Mouse (Mus musculus): ENCODE measurements around the gene Vps37d. TPM values are rescaled to one million over a fixed set of nuclear protein-coding genes. Genes with fewer than 3 reads are reported as not detected.

Gene Vps37d
- polyA plus RNA-seq, 1 experiment from 2014 or later: 2.9 TPM

- no peak overlapping the region for H3K4me3 ChIP-seq (ENCODE audit: low read length)
- WGBS: 65% methylated on average over 6 of the region's 6 CpGs
These were observed 38.0 kb downstream of the Vps37d start for GRCm38 (mm10) chr5:135040059-135040458.

GRCm38 (mm10) chr5:135039541-135039940 is 38.5 kb downstream of the Vps37d start:
- H3K4me1 ChIP-seq (ENCODE audit: control insufficient read depth, insufficient read depth, low read length): no peaks in the 10 kb centered on the region
- H3K27ac ChIP-seq (ENCODE audit: low read length): no peak overlapping the region
- H3K4me3 ChIP-seq (ENCODE audit: low read length): no peak overlapping the region
- H3K9ac ChIP-seq (ENCODE audit: low read depth, low read length): no peak overlapping the region
- H3K36me3 ChIP-seq (ENCODE audit: control insufficient read depth, insufficient read depth, low read length): no peaks in the 10 kb centered on the region
- no peaks in the 10 kb centered on the region for H3K27me3 ChIP-seq (replicated peaks; ENCODE audit: control insufficient read depth, insufficient read depth, low read length)
- H3K4me2 ChIP-seq (ENCODE audit: low read depth, low read length): no peak overlapping the region
- no peaks in the 10 kb centered on the region; the same call in 1 of the 2 replicates for H3K9me3 ChIP-seq (ENCODE audit: control insufficient read depth, low read length)
- 86% methylated on average over 9 of the region's 9 CpGs for WGBS
- ATAC-seq: no peak

More at GRCm38 (mm10) chr5:135040059-135040458, 38.0 kb downstream of the Vps37d start:
- no peak for ATAC-seq
- no peaks in the 10 kb centered on the region for H3K27me3 ChIP-seq (replicated peaks; ENCODE audit: control insufficient read depth, insufficient read depth, low read length)
- H3K36me3 ChIP-seq (ENCODE audit: control insufficient read depth, insufficient read depth, low read length): peaks cover 4% of the 10 kb centered on the region; the same call in 1 of the 2 replicates
- no peaks in the 10 kb centered on the region for H3K4me1 ChIP-seq (ENCODE audit: control insufficient read depth, insufficient read depth, low read length)
- no peaks in the 10 kb centered on the region for H3K9me3 ChIP-seq (ENCODE audit: control insufficient read depth, low read length)
- no peak overlapping the region for H3K27ac ChIP-seq (ENCODE audit: low read length)
- H3K9ac ChIP-seq (ENCODE audit: low read depth, low read length): peak overlapping the region; percentile 11; the same call in 1 of the 2 replicates
- H3K4me2 ChIP-seq (ENCODE audit: low read depth, low read length): no peak overlapping the region

GRCm38 (mm10) chr5:135037946-135038345 is 40.1 kb downstream of the Vps37d start:
- H3K27ac ChIP-seq (ENCODE audit: low read length): no peak overlapping the region
- H3K36me3 ChIP-seq (ENCODE audit: control insufficient read depth, insufficient read depth, low read length): no peaks in the 10 kb centered on the region
- no peak overlapping the region for H3K4me2 ChIP-seq (ENCODE audit: low read depth, low read length)
- no peak overlapping the region for H3K9ac ChIP-seq (ENCODE audit: low read depth, low read length)
- no peaks in the 10 kb centered on the region for H3K4me1 ChIP-seq (ENCODE audit: control insufficient read depth, insufficient read depth, low read length)
- H3K9me3 ChIP-seq (ENCODE audit: control insufficient read depth, low read length): no peaks in the 10 kb centered on the region; the same call in 1 of the 2 replicates
- no peak overlapping the region for H3K4me3 ChIP-seq (ENCODE audit: low read length)
- 77% methylated on average over 3 of the region's 3 CpGs for WGBS
- H3K27me3 ChIP-seq (replicated peaks; ENCODE audit: control insufficient read depth, insufficient read depth, low read length): no peaks in the 10 kb centered on the region
- ATAC-seq: no peak; the same call in 1 of the 2 replicates

GRCm38 (mm10) chr5:135035608-135036359 is 42.3 kb downstream of the Vps37d start:
- whole genome bisulfite sequencing: 66% methylated on average over 18 of the region's 18 CpGs
- no peaks in the 10 kb centered on the region; the same call in 1 of the 2 replicates for H3K9me3 ChIP-seq (ENCODE audit: control insufficient read depth, low read length)
- no peak for ATAC-seq
- no peak overlapping the region for H3K4me2 ChIP-seq (ENCODE audit: low read depth, low read length)
- no peak overlapping the region for H3K27ac ChIP-seq (ENCODE audit: low read length)
- H3K9ac ChIP-seq (ENCODE audit: low read depth, low read length): no peak overlapping the region
- no peak overlapping the region for H3K4me3 ChIP-seq (ENCODE audit: low read length)
- no peaks in the 10 kb centered on the region for H3K36me3 ChIP-seq (ENCODE audit: control insufficient read depth, insufficient read depth, low read length)
- H3K4me1 ChIP-seq (ENCODE audit: control insufficient read depth, insufficient read depth, low read length): no peaks in the 10 kb centered on the region
- no peaks in the 10 kb centered on the region for H3K27me3 ChIP-seq (replicated peaks; ENCODE audit: control insufficient read depth, insufficient read depth, low read length)

- H3K4me3 ChIP-seq (ENCODE audit: low read length): no peak overlapping the region
- no peaks in the 10 kb centered on the region for H3K36me3 ChIP-seq (ENCODE audit: control insufficient read depth, insufficient read depth, low read length)
- H3K4me2 ChIP-seq (ENCODE audit: low read depth, low read length): no peak overlapping the region
- ATAC-seq: no peak
- 98% methylated on average over 2 of the region's 2 CpGs for WGBS
- H3K27ac ChIP-seq (ENCODE audit: low read length): no peak overlapping the region
- H3K9me3 ChIP-seq (ENCODE audit: control insufficient read depth, low read length): no peaks in the 10 kb centered on the region; the same call in 1 of the 2 replicates
- no peaks in the 10 kb centered on the region for H3K27me3 ChIP-seq (replicated peaks; ENCODE audit: control insufficient read depth, insufficient read depth, low read length)
- no peak overlapping the region for H3K9ac ChIP-seq (ENCODE audit: low read depth, low read length)
- H3K4me1 ChIP-seq (ENCODE audit: control insufficient read depth, insufficient read depth, low read length): peaks cover under 1% of the 10 kb centered on the region
These were observed 43.5 kb downstream of the Vps37d start for GRCm38 (mm10) chr5:135034593-135034992.

- no peak for ATAC-seq
- H3K4me1 ChIP-seq (ENCODE audit: control insufficient read depth, insufficient read depth, low read length): peaks cover 14% of the 10 kb centered on the region
- no peaks in the 10 kb centered on the region for H3K36me3 ChIP-seq (ENCODE audit: control insufficient read depth, insufficient read depth, low read length)
- no peak overlapping the region for H3K27ac ChIP-seq (ENCODE audit: low read length)
- 89% methylated on average over 5 of the region's 5 CpGs for WGBS
- H3K27me3 ChIP-seq (replicated peaks; ENCODE audit: control insufficient read depth, insufficient read depth, low read length): no peaks in the 10 kb centered on the region
- H3K9ac ChIP-seq (ENCODE audit: low read depth, low read length): no peak overlapping the region
- no peak overlapping the region for H3K4me2 ChIP-seq (ENCODE audit: low read depth, low read length)
- no peak overlapping the region for H3K4me3 ChIP-seq (ENCODE audit: low read length)
- no peaks in the 10 kb centered on the region; the same call in 1 of the 2 replicates for H3K9me3 ChIP-seq (ENCODE audit: control insufficient read depth, low read length)
These were observed 45.5 kb downstream of the Vps37d start for GRCm38 (mm10) chr5:135032581-135032980.

- ATAC-seq: peak; percentile 45
- Histone ChIP-seq H3K4me1 (ENCODE audit: control insufficient read depth, insufficient read depth, low read length) (peaks cover 34% of the 10 kb centered on the region), H3K36me3 (ENCODE audit: control insufficient read depth, insufficient read depth, low read length) (no peaks in the 10 kb centered on the region), H3K9ac (ENCODE audit: low read depth, low read length) (peak overlapping the region; percentile 6), H3K9me3 (ENCODE audit: control insufficient read depth, low read length) (no peaks in the 10 kb centered on the region; the same call in 1 of the 2 replicates), H3K4me2 (ENCODE audit: low read depth, low read length) (peak overlapping the region; percentile 39), H3K27ac (ENCODE audit: low read length) (peak overlapping the region; percentile 25; the same call in 1 of the 2 replicates), H3K4me3 (ENCODE audit: low read length) (peak overlapping the region; percentile 19; the same call in 1 of the 2 replicates), H3K27me3 (replicated peaks; ENCODE audit: control insufficient read depth, insufficient read depth, low read length) (no peaks in the 10 kb centered on the region)
- WGBS: 44% methylated on average over 18 of the region's 18 CpGs
These were observed 48.8 kb downstream of the Vps37d start for GRCm38 (mm10) chr5:135029007-135029854.

- H3K27me3 ChIP-seq (replicated peaks; ENCODE audit: control insufficient read depth, insufficient read depth, low read length): no peaks in the 10 kb centered on the region
- 6% methylated on average over 7 of the region's 7 CpGs for WGBS
- H3K4me2 ChIP-seq (ENCODE audit: low read depth, low read length): peak overlapping the region; percentile 38
- H3K4me1 ChIP-seq (ENCODE audit: control insufficient read depth, insufficient read depth, low read length): peaks cover 39% of the 10 kb centered on the region
- no peaks in the 10 kb centered on the region for H3K9me3 ChIP-seq (ENCODE audit: control insufficient read depth, low read length)
- H3K9ac ChIP-seq (ENCODE audit: low read depth, low read length): peak overlapping the region; percentile 48
- H3K4me3 ChIP-seq (ENCODE audit: low read length): no peak overlapping the region
- no peak overlapping the region for H3K27ac ChIP-seq (ENCODE audit: low read length)
- no peak for ATAC-seq
- H3K36me3 ChIP-seq (ENCODE audit: control insufficient read depth, insufficient read depth, low read length): no peaks in the 10 kb centered on the region
These were observed 52.2 kb downstream of the Vps37d start for GRCm38 (mm10) chr5:135025899-135026298.

- Histone ChIP-seq H3K9ac (ENCODE audit: low read depth, low read length) (peak overlapping the region; percentile 78; the same call in 1 of the 2 replicates), H3K4me1 (ENCODE audit: control insufficient read depth, insufficient read depth, low read length) (peaks cover 39% of the 10 kb centered on the region), H3K9me3 (ENCODE audit: control insufficient read depth, low read length) (no peaks in the 10 kb centered on the region), H3K27me3 (replicated peaks; ENCODE audit: control insufficient read depth, insufficient read depth, low read length) (no peaks in the 10 kb centered on the region), H3K36me3 (ENCODE audit: control insufficient read depth, insufficient read depth, low read length) (no peaks in the 10 kb centered on the region), H3K27ac (ENCODE audit: low read length) (no peak overlapping the region), H3K4me3 (ENCODE audit: low read length) (peak overlapping the region; percentile 72), H3K4me2 (ENCODE audit: low read depth, low read length) (peak overlapping the region; percentile 95)
- no peak for ATAC-seq
- 42% methylated on average over 11 of the region's 11 CpGs for WGBS
These were observed 53.3 kb downstream of the Vps37d start for GRCm38 (mm10) chr5:135024665-135025224.
